Mouse (Mus musculus): ENCODE measurements around the gene Hoxb7. TPM values are rescaled to one million over a fixed set of nuclear protein-coding genes. Genes with fewer than 3 reads are reported as not detected.
A peak's percentile ranks its signal among the peaks of the same experiment; 100 is the strongest.

Hoxb7 gene
- total and polyA plus RNA-seq, 2 experiments from 2014 or later: 0.20 TPM; not detected in 1

DNA sequence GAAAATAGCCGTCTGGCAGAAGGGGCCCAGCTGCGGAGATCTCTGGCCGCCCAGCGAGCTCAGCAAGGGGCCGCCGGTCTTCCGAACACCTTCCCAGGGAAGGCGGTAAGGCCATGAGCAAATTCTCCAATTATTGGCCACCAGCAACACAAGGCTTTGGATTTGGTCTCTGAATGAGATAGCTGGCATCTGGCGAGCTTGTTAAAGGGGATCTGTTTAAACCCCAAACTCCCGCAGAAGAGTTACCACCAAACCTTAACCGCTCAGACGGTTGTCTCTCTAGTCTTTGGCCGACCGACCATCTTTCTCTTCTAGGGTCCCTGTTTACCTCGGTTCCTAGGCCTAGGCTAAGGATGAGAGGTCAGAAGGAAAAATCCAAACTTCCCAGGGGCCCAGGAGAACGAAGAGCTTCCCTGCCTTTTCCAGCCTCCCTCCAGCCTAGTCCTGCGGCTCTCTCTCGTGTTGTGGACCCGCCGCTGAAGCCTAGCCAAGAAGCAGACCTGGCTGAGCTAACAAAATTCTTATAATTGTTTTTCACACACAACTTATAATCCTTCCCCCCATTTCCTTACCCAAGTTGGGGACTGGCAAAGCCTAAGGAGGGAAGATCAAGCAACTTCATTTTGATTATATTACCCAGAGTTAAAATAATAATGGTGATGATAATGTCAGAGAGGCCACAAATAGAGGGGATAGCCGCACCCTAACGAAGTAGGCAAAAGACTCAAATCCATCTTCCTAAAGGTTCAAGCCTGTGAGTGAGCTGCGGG lies 16.1 kb downstream of the Hoxb7 start:
- Histone ChIP-seq H3K9me3 (replicated peaks; ENCODE audit: control insufficient read depth, low read length) (no peaks in the 10 kb centered on the region), H3K36me3 (replicated peaks; ENCODE audit: control insufficient read depth, insufficient read depth, low read length) (no peaks in the 10 kb centered on the region), H3K4me2 (ENCODE audit: low read depth, low read length) (no peak overlapping the region), H3K4me1 (ENCODE audit: control insufficient read depth, insufficient read depth) (no peaks in the 10 kb centered on the region), H3K4me3 (ENCODE audit: low read depth, low read length) (no peak overlapping the region), H3K9ac (replicated peaks; ENCODE audit: low read depth, low read length) (no peak overlapping the region), H3K27me3 (ENCODE audit: control insufficient read depth, insufficient read depth, low read length) (peaks cover 100% of the 10 kb centered on the region), H3K27ac (ENCODE audit: low read depth) (no peak overlapping the region)
- TF ChIP-seq CTCF (IDR thresholded peaks at IDR 0.05; ENCODE audit: low read depth) (no peak), EP300 (IDR thresholded peaks at IDR 0.05; ENCODE audit: low read depth) (no peak)
- DNase-seq (ENCODE audit: low spot score): no peak
- ATAC-seq (ENCODE audit: insufficient read depth, low read depth): no peak
- 14% methylated on average over 23 of the region's 23 CpGs for WGBS

GRCm38 (mm10) chr11:96303151-96304099 lies 17.0 kb downstream of the Hoxb7 start, which contains the start of gene Hoxb5:
Hoxb5 (plus strand) TSS chr11:96303336.
- Histone ChIP-seq H3K9ac (replicated peaks; ENCODE audit: low read depth, low read length) (no peak within 1 kb of the TSS), H3K27ac (ENCODE audit: low read depth) (no peak within 1 kb of the TSS), H3K4me3 (ENCODE audit: low read depth, low read length) (peak within 1 kb of the TSS; percentile 23)

DNA sequence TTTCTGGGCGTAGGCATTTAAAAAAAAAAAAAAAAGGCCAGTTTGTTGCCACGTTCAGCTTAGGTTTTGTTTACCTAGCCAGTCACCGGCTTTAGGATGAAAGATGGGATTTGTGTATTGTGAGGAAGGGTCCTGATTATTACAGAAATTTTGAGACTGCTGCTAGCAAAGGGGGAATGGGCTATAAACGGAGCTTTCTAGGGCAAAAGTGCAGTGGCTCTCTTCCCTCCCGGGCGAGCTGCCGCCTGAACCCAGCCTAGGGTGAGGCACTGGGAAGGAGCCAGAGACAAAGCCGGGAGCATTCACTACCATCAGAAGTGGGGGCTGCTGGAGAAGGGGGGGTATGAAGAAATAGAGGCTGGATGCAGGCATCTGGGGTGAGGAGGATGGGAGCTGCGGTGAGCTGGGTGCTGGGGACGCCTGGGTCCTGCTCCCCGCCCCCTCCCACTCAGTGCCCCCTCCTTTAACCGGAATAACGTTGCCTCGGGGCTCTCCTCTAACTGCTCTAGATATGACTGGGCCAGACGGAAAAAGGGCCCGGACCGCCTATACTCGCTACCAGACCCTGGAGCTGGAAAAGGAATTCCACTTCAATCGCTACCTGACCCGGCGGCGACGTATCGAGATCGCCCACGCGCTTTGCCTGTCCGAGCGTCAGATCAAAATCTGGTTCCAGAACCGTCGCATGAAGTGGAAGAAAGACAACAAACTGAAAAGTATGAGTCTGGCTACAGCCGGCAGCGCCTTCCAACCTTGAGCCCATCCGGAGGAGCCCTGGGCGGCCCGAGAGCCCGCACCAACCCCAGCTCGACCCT lies 18.2 kb downstream of the Hoxb7 start:
- no peaks in the 10 kb centered on the region for H3K9me3 ChIP-seq (replicated peaks; ENCODE audit: control insufficient read depth, low read length)
- WGBS: 4% methylated on average over 38 of the region's 38 CpGs
- no peaks in the 10 kb centered on the region for H3K36me3 ChIP-seq (replicated peaks; ENCODE audit: control insufficient read depth, insufficient read depth, low read length)
- H3K4me1 ChIP-seq (ENCODE audit: control insufficient read depth, insufficient read depth): no peaks in the 10 kb centered on the region
- peaks cover 100% of the 10 kb centered on the region for H3K27me3 ChIP-seq (ENCODE audit: control insufficient read depth, insufficient read depth, low read length)
- TF ChIP-seq EP300 (IDR thresholded peaks at IDR 0.05; ENCODE audit: low read depth) (no peak), CTCF (IDR thresholded peaks at IDR 0.05; ENCODE audit: low read depth) (no peak)
- DNase-seq (ENCODE audit: low spot score) (no peak), ATAC-seq (ENCODE audit: insufficient read depth, low read depth) (no peak)
- no peak overlapping the region for H3K9ac ChIP-seq (replicated peaks; ENCODE audit: low read depth, low read length)
- H3K4me2 ChIP-seq (ENCODE audit: low read depth, low read length): peak overlapping the region; percentile 41
- H3K27ac ChIP-seq (ENCODE audit: low read depth): no peak overlapping the region
- H3K4me3 ChIP-seq (ENCODE audit: low read depth, low read length): peak overlapping the region; percentile 23

More at GRCm38 (mm10) chr11:96303151-96304099, 17.0 kb downstream of the Hoxb7 start, which contains the start of gene Hoxb5:
- Histone ChIP-seq H3K4me2 (ENCODE audit: low read depth, low read length) (peak within 1 kb of the TSS; percentile 41), H3K4me1 (ENCODE audit: control insufficient read depth, insufficient read depth) (no peaks in the 10 kb centered on the region), H3K36me3 (replicated peaks; ENCODE audit: control insufficient read depth, insufficient read depth, low read length) (no peaks in the 10 kb centered on the region), H3K27me3 (ENCODE audit: control insufficient read depth, insufficient read depth, low read length) (peaks cover 100% of the 10 kb centered on the region), H3K9me3 (replicated peaks; ENCODE audit: control insufficient read depth, low read length) (no peaks in the 10 kb centered on the region)
- ATAC-seq (ENCODE audit: insufficient read depth, low read depth) (no peak), DNase-seq (ENCODE audit: low spot score) (no peak)
- TF ChIP-seq EP300 (IDR thresholded peaks at IDR 0.05; ENCODE audit: low read depth): no peak
- peak; percentile 67 for TF ChIP-seq CTCF (IDR thresholded peaks at IDR 0.05; ENCODE audit: low read depth)
- WGBS: 1% methylated on average over 69 of the region's 69 CpGs

GRCm38 (mm10) chr11:96305505-96306182 lies 19.2 kb downstream of the Hoxb7 start:
- H3K36me3 ChIP-seq (replicated peaks; ENCODE audit: control insufficient read depth, insufficient read depth, low read length): no peaks in the 10 kb centered on the region
- ATAC-seq (ENCODE audit: insufficient read depth, low read depth): no peak
- H3K4me3 ChIP-seq (ENCODE audit: low read depth, low read length): no peak overlapping the region
- DNase-seq (ENCODE audit: low spot score): no peak
- H3K4me2 ChIP-seq (ENCODE audit: low read depth, low read length): no peak overlapping the region
- H3K27ac ChIP-seq (ENCODE audit: low read depth): no peak overlapping the region
- WGBS: 60% methylated on average over 6 of the region's 6 CpGs
- H3K9ac ChIP-seq (replicated peaks; ENCODE audit: low read depth, low read length): no peak overlapping the region
- no peaks in the 10 kb centered on the region for H3K9me3 ChIP-seq (replicated peaks; ENCODE audit: control insufficient read depth, low read length)
- TF ChIP-seq CTCF (IDR thresholded peaks at IDR 0.05; ENCODE audit: low read depth) (no peak), EP300 (IDR thresholded peaks at IDR 0.05; ENCODE audit: low read depth) (no peak)
- H3K27me3 ChIP-seq (ENCODE audit: control insufficient read depth, insufficient read depth, low read length): peaks cover 100% of the 10 kb centered on the region
- no peaks in the 10 kb centered on the region for H3K4me1 ChIP-seq (ENCODE audit: control insufficient read depth, insufficient read depth)
